Mouse (Mus musculus): ENCODE measurements around the gene Frrs1l. TPM values are rescaled to one million over a fixed set of nuclear protein-coding genes. Genes with fewer than 3 reads are reported as not detected.

The Frrs1l gene
- polyA plus RNA-seq (2017; shearing (Covaris generic)), result not detected

DNA sequence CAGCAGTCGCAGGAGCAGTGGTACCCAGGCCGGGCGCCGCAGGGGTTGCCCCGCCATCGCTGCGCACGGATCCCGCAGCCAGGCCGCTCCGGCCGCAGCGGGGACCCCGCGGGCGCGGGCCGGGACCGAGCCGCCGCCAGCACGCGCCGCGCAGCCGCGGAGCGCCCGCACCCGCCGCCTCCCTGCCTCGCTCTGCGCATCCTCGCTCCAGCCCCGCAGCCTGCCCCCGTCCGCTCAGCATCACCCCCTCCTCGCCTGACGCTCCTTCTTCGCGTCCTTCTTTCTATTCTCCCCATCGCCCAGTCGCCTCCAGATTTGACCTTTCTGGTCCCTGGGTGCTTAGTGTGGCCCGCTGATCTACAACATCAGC is at the start of gene Frrs1l:
Gene Frrs1l (minus strand): TSS at position 177 of the 370 bp plus-strand sequence.

DNA sequence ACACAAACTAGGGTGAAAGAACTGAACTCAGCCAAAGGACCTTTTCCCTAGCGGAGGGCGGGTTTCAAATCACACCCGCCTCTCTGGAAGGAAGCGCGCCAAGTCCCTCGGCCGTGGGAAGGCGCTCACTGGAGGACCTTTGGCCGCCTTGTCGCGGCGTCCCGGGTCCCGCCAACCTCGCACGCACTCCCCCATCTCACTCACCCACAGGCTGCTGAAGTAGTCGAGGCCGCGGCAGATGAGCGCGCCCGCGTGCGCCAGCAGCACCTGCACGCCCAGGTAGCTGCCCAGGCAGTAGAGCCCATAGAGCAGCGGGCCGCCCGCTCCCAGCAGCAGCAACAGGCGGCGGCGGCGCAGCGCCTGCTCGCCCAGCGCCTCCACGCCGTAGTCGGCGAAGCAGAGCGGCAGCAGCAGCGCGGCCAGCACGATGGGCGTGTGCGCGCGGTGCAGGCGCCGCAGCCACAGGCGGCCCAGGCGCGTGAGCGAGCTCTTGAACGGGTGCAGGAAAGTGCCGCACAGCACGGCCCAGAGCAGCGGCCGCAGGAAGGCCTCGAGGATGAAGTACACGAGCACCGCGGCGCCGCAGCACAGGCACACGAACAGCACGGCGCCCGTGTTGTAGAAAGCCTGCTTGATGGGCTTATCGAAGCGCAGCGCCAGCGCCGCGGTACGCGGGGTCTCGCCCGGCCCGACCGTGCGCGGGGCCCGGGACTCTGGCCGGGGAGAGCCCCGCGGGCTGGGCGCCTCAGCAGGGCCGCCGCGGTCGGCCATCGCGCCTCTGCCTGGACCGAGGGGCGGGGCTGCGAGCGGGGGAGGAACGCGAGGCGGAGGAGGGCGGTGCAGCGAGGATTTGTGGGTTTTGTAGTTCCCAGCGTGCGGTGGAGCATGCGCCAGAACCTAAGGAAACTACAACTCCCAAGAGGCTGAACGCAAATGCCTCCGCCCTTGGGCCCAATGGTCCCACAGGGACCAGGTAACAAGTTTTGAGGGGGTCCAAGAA is 43.2 kb downstream of the Frrs1l start, which contains the start of gene Tmem245:
Gene Tmem245 (minus strand): TSS at position 797 of the 1,000 bp plus-strand sequence.

Other genes with a start within 250 kb of the Frrs1l start
- gene Actl7b, start 248.9 kb downstream of the Frrs1l start, polyA plus RNA-seq (2017; shearing (Covaris generic)), result not detected
- gene Actl7a, start 247.0 kb downstream of the Frrs1l start, polyA plus RNA-seq (2017; shearing (Covaris generic)), result not detected
- gene Elp1, start 188.1 kb downstream of the Frrs1l start, polyA plus RNA-seq (2017; shearing (Covaris generic)), result 25.1 TPM
- 10.3 TPM for gene Fam206a, start 188.0 kb downstream of the Frrs1l start, polyA plus RNA-seq (2017; shearing (Covaris generic))
- 2.2 TPM for gene Ctnnal1, start 125.2 kb downstream of the Frrs1l start, polyA plus RNA-seq (2017; shearing (Covaris generic))
- gene Tmem245, start 43.0 kb downstream of the Frrs1l start, polyA plus RNA-seq (2017; shearing (Covaris generic)), result 10.8 TPM
- gene Epb41l4b, start 153.0 kb upstream of the Frrs1l start, polyA plus RNA-seq (2017; shearing (Covaris generic)), result 0.41 TPM

Data from effector memory CD4-positive, alpha-beta T cell, adult 7 months (primary cell).